Mouse (Mus musculus) thymus, adult 2 months (tissue): Measurements from ENCODE around the gene Kalrn. TPM values are rescaled to one million over a fixed set of nuclear protein-coding genes. Genes with fewer than 3 reads are reported as not detected.

Experiments used
- DNase-seq: peaks from one replicate; pipeline ENCODE4 v3.0.0; 2021
- H3K27ac ChIP-seq: fragments of 200-500 bp; 2 replicates; pipeline ENCODE4 v1.5.1; 2012; ENCODE audit warnings: low read length, control low read depth; ENCODE audit not compliant: control insufficient read depth, insufficient read depth
- H3K27me3 ChIP-seq: fragments of 200-500 bp; 2 replicates; pipeline ENCODE4 v1.6.1; 2012; ENCODE audit warnings: mild to moderate bottlenecking, low read length, moderate library complexity, mixed read lengths; ENCODE audit not compliant: control insufficient read depth, insufficient read depth
- H3K36me3 ChIP-seq: fragments of 200-500 bp; 2 replicates; pipeline ENCODE4 v1.6.1; 2012; ENCODE audit warnings: mild to moderate bottlenecking, low read length, moderate library complexity; ENCODE audit not compliant: control insufficient read depth, insufficient read depth
- H3K4me1 ChIP-seq: fragments of 200-500 bp; replicated peaks from 2 replicates; pipeline ENCODE4 v1.6.1; 2012; ENCODE audit warnings: low read length; ENCODE audit not compliant: control insufficient read depth, insufficient read depth
- H3K4me3 ChIP-seq: fragments of 200-500 bp; 2 replicates; pipeline ENCODE4 v1.5.1; 2012; ENCODE audit warnings: mild to moderate bottlenecking, low read length, control low read depth, moderate library complexity; ENCODE audit not compliant: control insufficient read depth, insufficient read depth
- CTCF ChIP-seq: fragments of 200-500 bp; IDR thresholded peaks from 2 replicates; pipeline ENCODE4 v1.5.1; 2012; ENCODE audit warnings: mild to moderate bottlenecking, control low read depth, low read length, moderate library complexity, borderline replicate concordance; ENCODE audit not compliant: control insufficient read depth, poor library complexity, insufficient read depth; ENCODE audit errors: extremely low read depth
- POLR2A ChIP-seq: fragments of 200-500 bp; IDR thresholded peaks from 2 replicates; pipeline ENCODE4 v1.6.1; 2012; ENCODE audit warnings: mild to moderate bottlenecking, low read length, control low read depth, moderate library complexity; ENCODE audit not compliant: control insufficient read depth, poor library complexity, insufficient read depth; ENCODE audit errors: extremely low read depth
- WGBS: fragments of 180-500 bp; shearing (Covaris S2); methylation state at CpG from one replicate; pipeline ENCODE4 v1.1.7; 2018; 5-methylcytosine and 5-hydroxymethylcytosine counted together
- polyA plus RNA-seq: library from polyadenylated mRNA; depleted of rRNA; stranded (reverse); fragments of >200 nt; gene quantifications from 2 replicates; pipeline ENCODE4 v1.2.3, GENCODE M21; 2012

The Kalrn gene
- polyA plus RNA-seq, 1 experiment: 2.9 TPM

- no peaks in the 10 kb centered on the region for H3K36me3 ChIP-seq
- WGBS: 6% methylated on average over 10 of the region's 10 CpGs
Observed at GRCm38 (mm10) chr16:34056418-34057111, 516.8 kb downstream of the Kalrn start.

DNA sequence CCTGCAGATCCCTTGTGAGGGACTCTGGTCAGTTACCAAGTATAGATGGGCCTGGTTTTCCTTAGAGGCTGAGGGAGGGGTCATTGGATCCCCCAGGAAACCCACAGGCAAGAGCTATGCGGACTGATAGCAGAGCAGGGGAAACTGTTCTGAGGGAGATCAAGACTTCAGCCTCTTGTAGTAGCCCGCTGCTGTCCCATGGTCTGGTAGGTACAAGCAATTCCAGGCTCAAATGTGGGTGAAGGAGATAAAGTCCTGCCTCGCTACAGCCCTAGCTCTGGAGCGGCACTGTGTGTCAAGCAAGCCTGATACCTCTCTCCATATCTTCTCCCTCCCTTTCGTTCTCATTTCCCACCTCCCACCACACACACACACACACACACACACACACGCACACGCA is 523.2 kb downstream of the Kalrn start:
- Histone ChIP-seq H3K27me3 (no peaks in the 10 kb centered on the region), H3K4me1 (no peaks in the 10 kb centered on the region), H3K4me3 (no peak overlapping the region), H3K27ac (no peak overlapping the region), H3K36me3 (no peaks in the 10 kb centered on the region)
- 93% methylated on average over 7 of the region's 7 CpGs for WGBS
- TF ChIP-seq CTCF (no peak), POLR2A (no peak)
- DNase-seq: no peak

More at GRCm38 (mm10) chr16:34056418-34057111, 516.8 kb downstream of the Kalrn start:
- DNase-seq: no peak
- no peak overlapping the region for H3K4me3 ChIP-seq
- no peaks in the 10 kb centered on the region for H3K4me1 ChIP-seq
- TF ChIP-seq POLR2A (no peak), CTCF (no peak)
- H3K27ac ChIP-seq: no peak overlapping the region
- H3K27me3 ChIP-seq: no peaks in the 10 kb centered on the region

- TF ChIP-seq CTCF (no peak), POLR2A (no peak)
- Histone ChIP-seq H3K4me1 (no peaks in the 10 kb centered on the region), H3K4me3 (no peak overlapping the region), H3K27me3 (no peaks in the 10 kb centered on the region), H3K36me3 (no peaks in the 10 kb centered on the region), H3K27ac (no peak overlapping the region)
- no peak for DNase-seq
- 96% methylated on average over 12 of the region's 12 CpGs for WGBS
Observed at GRCm38 (mm10) chr16:34049361-34049760, 524.0 kb downstream of the Kalrn start.

DNA sequence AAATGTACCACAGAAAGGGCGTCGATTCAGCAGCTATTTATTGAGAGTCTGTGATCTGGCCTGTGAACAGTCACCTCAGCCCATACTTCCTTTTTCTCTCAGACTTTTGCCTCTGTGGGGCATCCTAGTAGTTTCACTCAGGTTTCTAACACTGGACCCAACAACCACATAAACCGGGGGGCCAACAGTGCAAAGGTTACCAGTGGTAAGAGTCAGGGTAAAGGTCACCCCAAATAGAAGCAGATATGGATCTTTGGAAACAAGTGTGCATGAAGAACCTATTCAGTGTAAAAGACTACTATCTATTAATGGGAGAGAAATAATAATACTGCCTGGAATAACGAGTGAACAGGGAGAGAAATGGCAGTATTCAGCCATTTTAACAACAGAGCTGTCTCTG is 525.1 kb downstream of the Kalrn start:
- Histone ChIP-seq H3K36me3 (no peaks in the 10 kb centered on the region), H3K4me1 (no peaks in the 10 kb centered on the region), H3K27ac (no peak overlapping the region), H3K4me3 (no peak overlapping the region), H3K27me3 (no peaks in the 10 kb centered on the region)
- DNase-seq: no peak
- WGBS: 70% methylated on average over 4 of the region's 4 CpGs
- TF ChIP-seq POLR2A (no peak), CTCF (no peak)

- no peaks in the 10 kb centered on the region for H3K36me3 ChIP-seq
- no peak overlapping the region for H3K27ac ChIP-seq
- WGBS: 96% methylated on average over 7 of the region's 7 CpGs
Observed at GRCm38 (mm10) chr16:34047543-34047942, 525.8 kb downstream of the Kalrn start.

GRCm38 (mm10) chr16:34047006-34047360 is 526.3 kb downstream of the Kalrn start:
- Histone ChIP-seq H3K4me3 (no peak overlapping the region), H3K27me3 (no peaks in the 10 kb centered on the region), H3K27ac (no peak overlapping the region), H3K36me3 (no peaks in the 10 kb centered on the region), H3K4me1 (no peaks in the 10 kb centered on the region)
- no peak for DNase-seq
- WGBS: 93% methylated on average over 4 of the region's 4 CpGs
- TF ChIP-seq CTCF (no peak), POLR2A (no peak)

More at GRCm38 (mm10) chr16:34047543-34047942, 525.8 kb downstream of the Kalrn start:
- TF ChIP-seq POLR2A (no peak), CTCF (no peak)
- DNase-seq: no peak
- no peak overlapping the region for H3K4me3 ChIP-seq
- H3K27me3 ChIP-seq: no peaks in the 10 kb centered on the region
- no peaks in the 10 kb centered on the region for H3K4me1 ChIP-seq

DNA sequence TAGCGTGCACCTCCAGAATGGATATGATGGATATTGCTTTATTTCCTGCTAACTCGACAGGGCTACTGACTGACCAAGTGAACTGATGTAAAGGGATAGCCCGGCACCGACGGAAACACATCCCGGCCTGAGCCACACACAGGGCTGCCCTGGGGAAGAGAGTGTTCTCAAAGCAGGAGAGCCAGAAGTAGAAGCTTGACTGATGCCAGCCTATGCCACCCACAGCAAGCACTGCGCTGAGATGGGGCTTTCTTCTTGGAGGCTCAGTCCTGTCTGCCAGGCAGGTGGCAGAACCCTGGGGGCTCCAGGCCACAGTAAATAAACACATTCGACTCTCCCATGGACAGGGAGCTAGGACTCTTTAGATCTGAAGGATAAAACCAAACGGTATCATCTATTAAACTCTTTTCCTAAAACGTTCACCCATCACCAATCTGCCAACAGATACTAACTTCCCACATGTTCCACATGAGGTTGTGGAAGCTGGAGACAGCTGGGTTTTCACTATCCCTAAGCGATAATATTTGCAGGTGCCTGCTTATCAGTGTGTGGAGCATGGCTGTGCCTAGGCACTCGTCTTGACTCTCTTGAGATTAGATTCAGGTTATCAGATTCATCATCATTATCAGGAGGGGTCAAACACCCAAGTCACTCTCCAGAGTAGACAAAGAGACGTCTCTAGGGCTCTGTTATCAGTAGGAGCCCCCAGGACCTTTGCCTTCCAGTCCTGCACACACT is 526.9 kb downstream of the Kalrn start:
- no peak overlapping the region for H3K27ac ChIP-seq
- WGBS: 94% methylated on average over 13 of the region's 13 CpGs

More for the DNA sequence above, 526.9 kb downstream of the Kalrn start:
- Histone ChIP-seq H3K4me1 (no peaks in the 10 kb centered on the region), H3K4me3 (no peak overlapping the region), H3K36me3 (no peaks in the 10 kb centered on the region), H3K27me3 (no peaks in the 10 kb centered on the region)
- TF ChIP-seq CTCF: no peak
- no peak for TF ChIP-seq POLR2A
- DNase-seq: no peak
